14 mouse cellular contexts compared by ENCODE assay signal in genomic region chr5:65858355-65858754, GRCm38 (mm10). TPM values are rescaled to one million over a fixed set of nuclear protein-coding genes. Genes with fewer than 3 reads are reported as not detected.
DNase-seq lines count a peak whose midpoint lies in the region; ATAC-seq and TF ChIP-seq lines count a peak whose summit lies in the region.
"Had no signal": no experiment of that assay in that cellular context is flagged by ENCODE, and none has a peak within 500 bp of the region (broad histone marks: within the 10 kb centered on the region; RNA-seq: fewer than 3 reads in every experiment).

No protein-coding gene starts in this region.

- H3K9me3 ChIP-seq in heart, postnatal 0 days (replicated peaks; ENCODE audit: control insufficient read depth, low read length), result no peaks in the 10 kb centered on the region
- H3K9me3 ChIP-seq: embryonic facial prominence, embryonic 13.5 days; forebrain, embryonic 12.5 days; hindbrain, embryonic 13.5 days; midbrain, embryonic 12.5 days had no signal

- no peak overlapping the region for H3K4me3 ChIP-seq in heart, postnatal 0 days (ENCODE audit: low read depth, low read length)
- H3K4me3 ChIP-seq: embryonic facial prominence, embryonic 13.5 days; forebrain, embryonic 12.5 days; hindbrain, embryonic 13.5 days; midbrain, embryonic 12.5 days had no signal

- H3K27ac ChIP-seq in heart, postnatal 0 days (ENCODE audit: low read depth), result peak overlapping the region; percentile 51
- H3K27ac ChIP-seq: embryonic facial prominence, embryonic 13.5 days; forebrain, embryonic 12.5 days; hindbrain, embryonic 13.5 days; midbrain, embryonic 12.5 days had no signal

- no peak for TF ChIP-seq CTCF in heart, postnatal 0 days (IDR thresholded peaks at IDR 0.05; ENCODE audit: low read depth)

- H3K9ac ChIP-seq in heart, postnatal 0 days (replicated peaks; ENCODE audit: low read depth, low read length), result no peak overlapping the region
- H3K9ac ChIP-seq: embryonic facial prominence, embryonic 13.5 days; forebrain, embryonic 12.5 days; hindbrain, embryonic 13.5 days; midbrain, embryonic 12.5 days had no signal

- peaks cover 6% of the 10 kb centered on the region; the same call in 1 of the 2 replicates for H3K4me1 ChIP-seq in heart, postnatal 0 days (ENCODE audit: control insufficient read depth, insufficient read depth)
- H3K4me1 ChIP-seq: forebrain, embryonic 12.5 days; hindbrain, embryonic 13.5 days; midbrain, embryonic 12.5 days had no signal

- H3K27me3 ChIP-seq in heart, postnatal 0 days (ENCODE audit: control insufficient read depth, insufficient read depth, low read length), result no peaks in the 10 kb centered on the region
- H3K27me3 ChIP-seq: embryonic facial prominence, embryonic 13.5 days; forebrain, embryonic 12.5 days; hindbrain, embryonic 13.5 days; midbrain, embryonic 12.5 days had no signal

- WGBS in heart, postnatal 0 days, result 91% methylated on average over 4 of the region's 6 CpGs

- TF ChIP-seq EP300 in heart, postnatal 0 days (IDR thresholded peaks at IDR 0.05; ENCODE audit: low read depth), result no peak

- DNase-seq in CD4-positive, CD25-positive, alpha-beta regulatory T cell, adult 2 months (ENCODE audit: low read depth, low spot score), result peak; percentile 40
- DNase-seq in heart, postnatal 0 days (ENCODE audit: low spot score), result no peak
- no peak for DNase-seq in heart, adult 18-20 months
- peak; percentile 51 for DNase-seq in thymus, postnatal 0 days (ENCODE audit: low spot score)
- DNase-seq in thymus, postnatal 10 days (ENCODE audit: low spot score in 2 of 2), result no peak
- peak; percentile 55 for DNase-seq in thymus, postnatal 4 days
- no peak for DNase-seq in natural killer cell, adult 2 months (ENCODE audit: low spot score in 2 of 2)
- DNase-seq: cerebellum, adult 11 months; kidney, adult 2 months had no signal

- peak overlapping the region; percentile 36; the same call in 1 of the 2 replicates for H3K4me2 ChIP-seq in heart, postnatal 0 days (ENCODE audit: low read depth, low read length)
- H3K4me2 ChIP-seq: embryonic facial prominence, embryonic 13.5 days; forebrain, embryonic 12.5 days; hindbrain, embryonic 13.5 days; midbrain, embryonic 12.5 days had no signal

- ATAC-seq in CD4-positive, CD25-positive, alpha-beta regulatory T cell, adult 4 months, result no peak
- ATAC-seq in heart, postnatal 0 days (ENCODE audit: insufficient read depth, low read depth), result no peak

- no peaks in the 10 kb centered on the region for H3K36me3 ChIP-seq in heart, postnatal 0 days (replicated peaks; ENCODE audit: control insufficient read depth, insufficient read depth, low read length)
- H3K36me3 ChIP-seq: embryonic facial prominence, embryonic 13.5 days; forebrain, embryonic 12.5 days; hindbrain, embryonic 13.5 days; midbrain, embryonic 12.5 days had no signal

RNA-seq across cellular contexts. Expression of gene Rhoh, which starts 2.7 kb away (rescaled TPM):
- polyA plus RNA-seq in CD4-positive, CD25-positive, alpha-beta regulatory T cell, adult 4 months (2017; shearing (Covaris generic)), result 100 to 1,000 TPM; 342 to 463 TPM
- 0.34 and 2.8 TPM in 2 replicates for total RNA-seq in heart, postnatal 0 days (2014; rRNA removed; ENCODE audit: low replicate concordance)
- polyA plus RNA-seq in heart, postnatal 0 days (2015; fragmentation: Nextera tagmentation; extraction: Ambion mirVana), result 0.32 and 0.41 TPM in 2 replicates
- 1 to 10 TPM in 1 of 2 experiments, under 1 TPM in 1; 0.45 to 1.4 TPM for total RNA-seq in heart, adult 18-20 months (2021)
- 174 and 206 TPM in 2 replicates for polyA plus RNA-seq in thymus, postnatal 0 days (2015; fragmentation: Nextera tagmentation; extraction: Ambion mirVana)

Comparison
In these comparisons a context has a peak if more than half of its experiments do, and no peak if none do; other contexts are left out.
1. DNase-seq: peak in CD4-positive, CD25-positive, alpha-beta regulatory T cell, adult 2 months (single experiment), thymus, postnatal 0 days (single experiment) and thymus, postnatal 4 days (single experiment); none in heart, postnatal 0 days (single experiment), heart, adult 18-20 months (0 of 2), thymus, postnatal 10 days (0 of 2) and natural killer cell, adult 2 months (0 of 2).
2. RNA of gene Rhoh, which starts 2.7 kb away (polyA plus RNA-seq): 342 to 463 TPM in CD4-positive, CD25-positive, alpha-beta regulatory T cell, adult 4 months and 174 to 206 TPM in thymus, postnatal 0 days; 0.32 to 0.41 TPM in heart, postnatal 0 days; every median in the first group is over 100 times any median in the second.